Mouse (Mus musculus): ENCODE results near the gene Trnp1. TPM values are rescaled to one million over a fixed set of nuclear protein-coding genes. Genes with fewer than 3 reads are reported as not detected.
A peak's percentile ranks its signal among the peaks of the same experiment; 100 is the strongest.

Gene Trnp1
- polyA plus RNA-seq, 1 experiment from 2014 or later, result 1.1 TPM

- no peaks in the 10 kb centered on the region for H3K36me3 ChIP-seq (replicated peaks)
- H3K4me1 ChIP-seq, result peaks cover 22% of the 10 kb centered on the region
- H3K27ac ChIP-seq (replicated peaks), result no peak overlapping the region
- peaks cover 45% of the 10 kb centered on the region for H3K27me3 ChIP-seq (replicated peaks; ENCODE audit: low read depth, poor library complexity, severe bottlenecking)
- no peak overlapping the region for H3K4me3 ChIP-seq
- peaks cover 4% of the 10 kb centered on the region for H3K9me3 ChIP-seq
- DNase-seq (ENCODE audit: low spot score), result no peak
- WGBS, result 78% methylated on average over 7 of the region's 7 CpGs
Measured at GRCm38 (mm10) chr4:133471135-133471821, 27.1 kb downstream of the Trnp1 start.

- Histone ChIP-seq H3K4me3 (peak overlapping the region; percentile 67), H3K27ac (replicated peaks) (no peak overlapping the region), H3K9me3 (peaks cover 4% of the 10 kb centered on the region), H3K4me1 (peaks cover 21% of the 10 kb centered on the region), H3K36me3 (replicated peaks) (no peaks in the 10 kb centered on the region), H3K27me3 (replicated peaks; ENCODE audit: low read depth, poor library complexity, severe bottlenecking) (peaks cover 39% of the 10 kb centered on the region)
- 18% methylated on average over 12 of the region's 12 CpGs for WGBS
- no peak for DNase-seq (ENCODE audit: low spot score)
Measured at GRCm38 (mm10) chr4:133469122-133469521, 29.2 kb downstream of the Trnp1 start.

- Histone ChIP-seq H3K4me1 (peaks cover 25% of the 10 kb centered on the region), H3K27me3 (replicated peaks; ENCODE audit: low read depth, poor library complexity, severe bottlenecking) (peaks cover 39% of the 10 kb centered on the region), H3K9me3 (peaks cover 4% of the 10 kb centered on the region), H3K4me3 (peak overlapping the region; percentile 67), H3K36me3 (replicated peaks) (no peaks in the 10 kb centered on the region), H3K27ac (replicated peaks) (peak overlapping the region; percentile 26; the same call in 1 of the 2 replicates)
- under 1% methylated on average over 27 of the region's 27 CpGs for WGBS
- peak; percentile 74 for DNase-seq (ENCODE audit: low spot score)
Measured at GRCm38 (mm10) chr4:133468080-133468479, 30.3 kb downstream of the Trnp1 start.

DNA sequence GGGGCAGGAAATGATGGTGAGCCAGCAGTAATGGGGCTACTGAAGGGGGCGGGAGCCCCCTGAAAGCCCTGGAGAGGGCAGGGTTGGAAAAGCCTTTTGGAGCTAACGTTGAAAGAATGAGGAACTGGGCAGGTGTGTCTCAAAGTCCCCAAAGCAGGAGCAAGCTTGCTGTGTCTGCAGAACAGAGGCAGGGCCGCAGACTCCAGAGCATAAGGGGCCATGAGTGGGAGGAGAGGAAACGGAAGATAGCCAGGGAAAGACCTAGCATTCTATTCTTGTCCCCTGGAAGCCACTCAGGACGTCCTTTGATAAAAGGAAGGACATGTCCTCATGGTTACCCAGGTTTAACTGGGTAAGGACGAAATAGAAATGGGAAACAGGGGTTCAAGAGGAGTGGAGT, 35.2 kb downstream of the Trnp1 start:
- DNase-seq (ENCODE audit: low spot score), result no peak
- H3K36me3 ChIP-seq (replicated peaks), result no peaks in the 10 kb centered on the region
- peaks cover 15% of the 10 kb centered on the region for H3K27me3 ChIP-seq (replicated peaks; ENCODE audit: low read depth, poor library complexity, severe bottlenecking)
- no peak overlapping the region for H3K4me3 ChIP-seq
- H3K9me3 ChIP-seq, result no peaks in the 10 kb centered on the region
- H3K27ac ChIP-seq (replicated peaks), result no peak overlapping the region; the same call in 1 of the 2 replicates
- 67% methylated on average over 6 of the region's 6 CpGs for WGBS
- H3K4me1 ChIP-seq, result peaks cover 29% of the 10 kb centered on the region

DNA sequence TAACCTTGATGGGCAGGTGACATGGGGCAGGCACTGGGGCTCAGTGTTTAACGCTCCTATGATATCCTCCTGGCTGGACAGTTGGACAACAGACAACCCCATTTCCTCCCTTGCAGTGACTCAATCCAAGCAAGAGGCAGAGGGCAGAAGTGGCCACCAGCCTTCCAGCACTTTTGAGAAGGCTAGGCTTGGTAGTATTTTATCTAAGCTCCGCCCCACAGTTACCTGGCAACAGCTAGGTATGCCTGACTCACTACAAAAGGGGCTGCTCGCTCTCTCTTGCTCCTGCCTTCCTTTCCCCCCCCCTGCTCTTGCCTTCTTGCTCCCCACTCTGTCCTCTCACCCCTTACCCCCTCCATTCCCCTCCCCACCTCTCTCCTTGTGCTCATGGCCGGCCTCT, 37.0 kb downstream of the Trnp1 start:
- no peak overlapping the region for H3K4me3 ChIP-seq
- H3K27ac ChIP-seq (replicated peaks), result no peak overlapping the region
- peaks cover 28% of the 10 kb centered on the region for H3K4me1 ChIP-seq
- no peaks in the 10 kb centered on the region for H3K36me3 ChIP-seq (replicated peaks)
- H3K9me3 ChIP-seq, result no peaks in the 10 kb centered on the region
- 80% methylated on average over 4 of the region's 4 CpGs for WGBS
- H3K27me3 ChIP-seq (replicated peaks; ENCODE audit: low read depth, poor library complexity, severe bottlenecking), result 0 out of 2 replicates have a peak, but pooled peaks cover under 1% of the 10 kb centered on the region
- no peak for DNase-seq (ENCODE audit: low spot score)

DNA sequence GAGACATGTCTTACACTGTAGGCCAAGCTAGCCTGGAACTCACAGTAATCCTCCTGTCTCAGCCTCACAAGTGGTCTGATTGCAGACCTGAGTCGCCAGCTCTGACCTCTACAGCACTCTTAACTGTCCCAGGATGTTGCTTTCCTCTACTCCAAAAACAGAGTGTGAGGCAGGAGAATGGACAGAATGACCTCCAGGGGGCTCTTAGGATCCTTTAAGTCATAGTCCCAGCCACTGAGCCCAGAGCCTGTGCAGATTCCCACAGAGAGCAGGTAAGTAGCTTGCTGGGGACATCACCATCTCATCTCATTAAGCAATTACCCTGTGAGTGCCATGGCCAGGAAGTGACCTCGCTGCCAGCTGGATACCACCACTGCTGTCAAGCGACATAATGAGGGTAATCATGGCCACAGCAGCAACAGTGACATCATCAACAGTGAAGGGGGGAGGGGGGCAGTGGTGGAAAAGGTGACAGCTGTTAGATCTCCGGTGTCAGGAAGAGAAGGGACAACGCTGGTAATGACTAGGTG, 37.5 kb downstream of the Trnp1 start:
- Histone ChIP-seq H3K9me3 (no peaks in the 10 kb centered on the region), H3K27ac (replicated peaks) (no peak overlapping the region), H3K27me3 (replicated peaks; ENCODE audit: low read depth, poor library complexity, severe bottlenecking) (no peaks in the 10 kb centered on the region), H3K36me3 (replicated peaks) (no peaks in the 10 kb centered on the region), H3K4me1 (peaks cover 29% of the 10 kb centered on the region), H3K4me3 (no peak overlapping the region)
- no peak for DNase-seq (ENCODE audit: low spot score)
- 52% methylated on average over 5 of the region's 5 CpGs for WGBS

DNA sequence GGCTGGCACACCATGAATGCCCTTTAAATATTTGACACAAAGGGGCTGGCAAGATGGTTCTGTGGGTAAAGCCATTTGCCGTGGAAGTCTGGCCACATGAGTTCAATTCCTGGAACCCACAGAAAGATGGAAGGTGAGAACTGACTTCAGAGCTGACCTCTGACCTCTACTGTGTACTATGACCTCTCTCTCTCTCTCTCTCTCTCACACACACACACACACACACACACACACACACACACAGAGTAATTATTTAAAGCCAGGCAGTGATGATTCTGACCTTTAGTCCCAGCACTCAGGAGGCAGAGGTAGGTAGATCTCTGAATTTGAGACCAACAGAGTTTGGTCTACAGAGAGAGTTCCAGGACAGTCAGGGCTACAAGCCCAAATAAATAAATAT, 38.3 kb downstream of the Trnp1 start:
- no peak for DNase-seq (ENCODE audit: low spot score)

GRCm38 (mm10) chr4:133458044-133458443, 40.3 kb downstream of the Trnp1 start:
- Histone ChIP-seq H3K4me3 (no peak overlapping the region), H3K4me1 (peaks cover 25% of the 10 kb centered on the region), H3K9me3 (no peaks in the 10 kb centered on the region), H3K27me3 (replicated peaks; ENCODE audit: low read depth, poor library complexity, severe bottlenecking) (no peaks in the 10 kb centered on the region), H3K27ac (replicated peaks) (no peak overlapping the region; the same call in 1 of the 2 replicates), H3K36me3 (replicated peaks) (no peaks in the 10 kb centered on the region)
- no peak for DNase-seq (ENCODE audit: low spot score)
- WGBS, result 77% methylated on average over 3 of the region's 3 CpGs

More for the DNA sequence above, 38.3 kb downstream of the Trnp1 start:
- Histone ChIP-seq H3K4me1 (peaks cover 29% of the 10 kb centered on the region), H3K36me3 (replicated peaks) (no peaks in the 10 kb centered on the region), H3K4me3 (no peak overlapping the region), H3K9me3 (no peaks in the 10 kb centered on the region), H3K27me3 (replicated peaks; ENCODE audit: low read depth, poor library complexity, severe bottlenecking) (no peaks in the 10 kb centered on the region), H3K27ac (replicated peaks) (no peak overlapping the region)
- WGBS, result 73% methylated on average over 1 of the region's 1 CpGs

DNA sequence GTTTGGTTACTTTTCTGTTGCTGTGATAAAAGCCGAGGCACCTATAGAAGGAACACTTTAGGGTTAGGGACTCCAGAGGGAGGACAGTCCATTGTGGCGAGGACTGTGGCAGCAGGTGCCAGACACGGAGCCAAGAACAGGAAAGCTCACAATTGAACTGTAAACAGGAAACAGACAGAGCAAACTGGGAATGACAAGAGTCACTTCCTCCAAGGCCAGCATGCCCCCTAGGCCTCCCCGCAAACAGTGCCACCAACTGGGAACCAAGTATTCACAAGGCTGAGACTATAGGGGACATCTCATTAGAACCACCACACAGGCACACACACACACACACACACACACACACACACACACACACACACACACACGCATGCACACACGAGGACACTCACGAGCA, 45.9 kb downstream of the Trnp1 start:
- peaks cover 17% of the 10 kb centered on the region for H3K4me1 ChIP-seq
- WGBS, result 66% methylated on average over 7 of the region's 7 CpGs
- no peak for DNase-seq (ENCODE audit: low spot score)
- no peak overlapping the region for H3K4me3 ChIP-seq
- no peaks in the 10 kb centered on the region for H3K36me3 ChIP-seq (replicated peaks)
- no peaks in the 10 kb centered on the region for H3K27me3 ChIP-seq (replicated peaks; ENCODE audit: low read depth, poor library complexity, severe bottlenecking)
- H3K9me3 ChIP-seq, result no peaks in the 10 kb centered on the region
- no peak overlapping the region for H3K27ac ChIP-seq (replicated peaks)

GRCm38 (mm10) chr4:133451536-133451935, 46.8 kb downstream of the Trnp1 start:
- no peaks in the 10 kb centered on the region for H3K9me3 ChIP-seq
- DNase-seq (ENCODE audit: low spot score), result peak; percentile 85
- H3K4me3 ChIP-seq, result no peak overlapping the region
- peaks cover 14% of the 10 kb centered on the region for H3K4me1 ChIP-seq
- no peak overlapping the region for H3K27ac ChIP-seq (replicated peaks)
- H3K36me3 ChIP-seq (replicated peaks), result no peaks in the 10 kb centered on the region
- no peaks in the 10 kb centered on the region for H3K27me3 ChIP-seq (replicated peaks; ENCODE audit: low read depth, poor library complexity, severe bottlenecking)
- WGBS, result 9% methylated on average over 10 of the region's 10 CpGs

GRCm38 (mm10) chr4:133449726-133450125, 48.6 kb downstream of the Trnp1 start:
- H3K27ac ChIP-seq (replicated peaks), result no peak overlapping the region
- DNase-seq (ENCODE audit: low spot score), result peak; percentile 83
- no peaks in the 10 kb centered on the region for H3K36me3 ChIP-seq (replicated peaks)
- WGBS, result 20% methylated on average over 13 of the region's 13 CpGs
- H3K27me3 ChIP-seq (replicated peaks; ENCODE audit: low read depth, poor library complexity, severe bottlenecking), result no peaks in the 10 kb centered on the region
- no peaks in the 10 kb centered on the region for H3K9me3 ChIP-seq
- H3K4me1 ChIP-seq, result peaks cover 11% of the 10 kb centered on the region
- H3K4me3 ChIP-seq, result no peak overlapping the region

GRCm38 (mm10) chr4:133448708-133449388, 49.5 kb downstream of the Trnp1 start:
- peaks cover 14% of the 10 kb centered on the region for H3K4me1 ChIP-seq
- H3K36me3 ChIP-seq (replicated peaks), result no peaks in the 10 kb centered on the region
- H3K27me3 ChIP-seq (replicated peaks; ENCODE audit: low read depth, poor library complexity, severe bottlenecking), result no peaks in the 10 kb centered on the region
- H3K27ac ChIP-seq (replicated peaks), result peak overlapping the region; percentile 10; the same call in 1 of the 2 replicates
- H3K9me3 ChIP-seq, result no peaks in the 10 kb centered on the region
- H3K4me3 ChIP-seq, result no peak overlapping the region
- no peak for DNase-seq (ENCODE audit: low spot score)
- 75% methylated on average over 8 of the region's 8 CpGs for WGBS

- no peaks in the 10 kb centered on the region for H3K27me3 ChIP-seq (replicated peaks; ENCODE audit: low read depth, poor library complexity, severe bottlenecking)
Measured at GRCm38 (mm10) chr4:133447967-133448366, 50.4 kb downstream of the Trnp1 start.

More at GRCm38 (mm10) chr4:133447967-133448366, 50.4 kb downstream of the Trnp1 start:
- no peak overlapping the region for H3K4me3 ChIP-seq
- peaks cover 22% of the 10 kb centered on the region for H3K4me1 ChIP-seq
- H3K36me3 ChIP-seq (replicated peaks), result no peaks in the 10 kb centered on the region
- 77% methylated on average over 11 of the region's 11 CpGs for WGBS
- 0 out of 2 replicates have a peak overlapping the region, but pooled peaks have one; percentile 16 for H3K27ac ChIP-seq (replicated peaks)
- no peaks in the 10 kb centered on the region for H3K9me3 ChIP-seq
- DNase-seq (ENCODE audit: low spot score), result no peak
